Mouse (Mus musculus): Measurements from ENCODE around the gene Ctnnbip1. TPM values are rescaled to one million over a fixed set of nuclear protein-coding genes. Genes with fewer than 3 reads are reported as not detected.

The Ctnnbip1 gene
- polyA plus RNA-seq, 1 experiment = 4.7 TPM

DNA sequence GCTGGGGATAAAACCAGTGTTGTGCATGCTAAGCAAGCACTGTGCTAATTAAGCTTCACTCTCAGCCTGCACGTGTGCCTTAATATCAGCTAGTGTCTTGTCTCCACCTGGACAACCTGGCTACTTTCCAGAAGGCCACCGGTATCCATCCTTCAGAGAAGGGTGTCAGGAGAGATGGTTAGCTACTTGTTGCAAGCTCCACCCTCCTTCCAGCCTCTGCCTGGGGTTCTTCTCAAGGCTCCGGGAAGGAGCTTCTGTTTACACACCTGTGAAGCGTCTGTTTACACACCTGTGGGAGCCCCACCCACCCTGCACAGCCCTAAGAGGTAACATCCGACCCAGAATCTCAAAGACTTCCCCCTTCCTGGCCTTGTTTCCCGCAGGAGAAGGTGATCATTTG is 50.6 kb downstream of the Ctnnbip1 start:
- H3K27me3 ChIP-seq (ENCODE audit: control insufficient read depth, insufficient read depth, low read length) = no peaks in the 10 kb centered on the region
- no peak overlapping the region for H3K4me3 ChIP-seq (ENCODE audit: control insufficient read depth, low read depth, low read length)
- H3K36me3 ChIP-seq (ENCODE audit: control insufficient read depth, insufficient read depth, low read length) = no peaks in the 10 kb centered on the region
- H3K27ac ChIP-seq (ENCODE audit: control insufficient read depth, insufficient read depth, low read depth, low read length) = no peak overlapping the region
- TF ChIP-seq CTCF (IDR thresholded peaks at IDR 0.05; ENCODE audit: control insufficient read depth, insufficient read depth, insufficient replicate concordance, low read depth, low read length) (no peak), POLR2A (IDR thresholded peaks at IDR 0.05; ENCODE audit: control insufficient read depth, low read depth, low read length) (no peak)
- H3K4me1 ChIP-seq (ENCODE audit: control insufficient read depth, insufficient read depth, low read length) = peaks cover 26% of the 10 kb centered on the region

DNA sequence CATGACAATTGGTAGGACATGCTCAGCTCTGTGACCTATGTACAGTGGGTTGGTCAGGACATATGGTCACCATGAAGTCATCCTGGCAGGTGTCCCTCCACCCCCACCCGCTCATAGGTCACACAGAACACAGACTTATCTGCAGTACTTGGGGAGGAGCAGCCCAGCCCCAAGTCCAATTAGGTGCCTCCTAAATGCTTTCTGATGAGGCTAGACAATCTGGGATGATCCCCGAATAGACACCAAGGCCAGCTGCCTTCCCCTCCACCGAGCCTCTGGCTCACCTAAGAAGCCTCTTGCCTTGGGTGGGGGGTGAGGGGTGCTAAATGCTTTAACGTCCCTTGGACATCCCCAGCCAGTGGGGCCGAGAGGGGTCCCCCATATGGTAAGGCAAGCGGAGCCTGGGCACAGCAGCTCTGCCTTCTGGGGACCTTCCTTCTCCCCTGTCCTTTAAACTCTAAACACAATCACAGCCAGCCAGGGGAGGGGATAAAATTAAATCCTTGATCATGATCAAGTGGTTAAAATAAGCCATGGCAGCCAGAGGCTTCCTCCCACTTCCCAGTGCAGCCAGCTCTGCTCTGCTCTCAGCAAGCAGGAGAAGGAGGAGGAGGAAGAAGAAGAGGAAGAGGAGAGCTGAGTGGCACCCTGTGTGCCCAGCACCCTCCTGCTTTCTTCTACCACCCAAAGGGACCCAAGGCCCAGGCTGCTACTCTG is 51.9 kb downstream of the Ctnnbip1 start:
- H3K4me3 ChIP-seq (ENCODE audit: control insufficient read depth, low read depth, low read length) = no peak overlapping the region
- no peaks in the 10 kb centered on the region for H3K27me3 ChIP-seq (ENCODE audit: control insufficient read depth, insufficient read depth, low read length)
- no peak for TF ChIP-seq POLR2A (IDR thresholded peaks at IDR 0.05; ENCODE audit: control insufficient read depth, low read depth, low read length)
- no peak for TF ChIP-seq CTCF (IDR thresholded peaks at IDR 0.05; ENCODE audit: control insufficient read depth, insufficient read depth, insufficient replicate concordance, low read depth, low read length)
- peaks cover 22% of the 10 kb centered on the region for H3K4me1 ChIP-seq (ENCODE audit: control insufficient read depth, insufficient read depth, low read length)
- no peaks in the 10 kb centered on the region for H3K36me3 ChIP-seq (ENCODE audit: control insufficient read depth, insufficient read depth, low read length)
- H3K27ac ChIP-seq (ENCODE audit: control insufficient read depth, insufficient read depth, low read depth, low read length) = no peak overlapping the region

DNA sequence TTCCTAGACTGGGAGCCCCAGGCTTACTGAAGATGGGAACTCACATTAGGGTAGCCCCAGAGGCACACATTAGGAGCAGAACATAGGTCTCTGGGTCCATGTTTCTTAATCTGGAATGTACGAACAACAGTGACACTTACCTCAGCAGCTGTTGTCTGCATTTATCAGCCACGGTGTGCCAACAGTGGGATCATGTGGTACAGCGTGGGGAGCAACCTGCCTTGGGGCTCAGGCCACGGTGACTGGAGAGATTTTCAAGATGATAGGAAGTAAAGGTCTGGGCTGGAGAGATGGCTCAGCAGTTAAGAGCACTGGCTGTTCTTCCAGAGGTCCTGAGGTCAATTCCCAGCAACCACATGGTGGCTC is 52.4 kb downstream of the Ctnnbip1 start:
- Histone ChIP-seq H3K36me3 (ENCODE audit: control insufficient read depth, insufficient read depth, low read length) (no peaks in the 10 kb centered on the region), H3K4me1 (ENCODE audit: control insufficient read depth, insufficient read depth, low read length) (peaks cover 19% of the 10 kb centered on the region), H3K4me3 (ENCODE audit: control insufficient read depth, low read depth, low read length) (no peak overlapping the region), H3K27me3 (ENCODE audit: control insufficient read depth, insufficient read depth, low read length) (no peaks in the 10 kb centered on the region), H3K27ac (ENCODE audit: control insufficient read depth, insufficient read depth, low read depth, low read length) (no peak overlapping the region)
- TF ChIP-seq POLR2A (IDR thresholded peaks at IDR 0.05; ENCODE audit: control insufficient read depth, low read depth, low read length) (no peak), CTCF (IDR thresholded peaks at IDR 0.05; ENCODE audit: control insufficient read depth, insufficient read depth, insufficient replicate concordance, low read depth, low read length) (no peak)

DNA sequence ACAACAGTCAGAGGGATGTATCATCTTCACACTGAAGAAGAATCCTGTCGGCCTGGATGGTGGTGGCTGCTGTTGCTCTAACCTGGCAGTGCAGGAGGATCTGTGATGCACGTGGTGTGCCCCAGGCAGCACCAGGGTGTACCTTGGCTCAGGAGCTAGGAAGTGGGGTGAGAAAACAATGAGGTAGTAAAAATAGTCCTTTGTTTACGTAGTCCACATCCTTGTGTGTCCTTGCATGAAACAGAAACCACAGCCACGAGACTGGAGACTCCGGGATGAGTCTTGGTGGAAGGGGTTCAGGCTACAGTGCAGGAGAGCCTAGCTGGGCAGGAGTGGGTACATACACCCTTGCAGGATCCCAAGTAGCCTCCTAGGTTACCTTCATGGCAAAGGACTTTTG is 53.2 kb downstream of the Ctnnbip1 start:
- H3K27ac ChIP-seq (ENCODE audit: control insufficient read depth, insufficient read depth, low read depth, low read length) = no peak overlapping the region
- no peaks in the 10 kb centered on the region for H3K36me3 ChIP-seq (ENCODE audit: control insufficient read depth, insufficient read depth, low read length)
- no peak for TF ChIP-seq POLR2A (IDR thresholded peaks at IDR 0.05; ENCODE audit: control insufficient read depth, low read depth, low read length)
- no peak for TF ChIP-seq CTCF (IDR thresholded peaks at IDR 0.05; ENCODE audit: control insufficient read depth, insufficient read depth, insufficient replicate concordance, low read depth, low read length)
- H3K4me1 ChIP-seq (ENCODE audit: control insufficient read depth, insufficient read depth, low read length) = peaks cover 17% of the 10 kb centered on the region
- H3K27me3 ChIP-seq (ENCODE audit: control insufficient read depth, insufficient read depth, low read length) = no peaks in the 10 kb centered on the region
- H3K4me3 ChIP-seq (ENCODE audit: control insufficient read depth, low read depth, low read length) = no peak overlapping the region

DNA sequence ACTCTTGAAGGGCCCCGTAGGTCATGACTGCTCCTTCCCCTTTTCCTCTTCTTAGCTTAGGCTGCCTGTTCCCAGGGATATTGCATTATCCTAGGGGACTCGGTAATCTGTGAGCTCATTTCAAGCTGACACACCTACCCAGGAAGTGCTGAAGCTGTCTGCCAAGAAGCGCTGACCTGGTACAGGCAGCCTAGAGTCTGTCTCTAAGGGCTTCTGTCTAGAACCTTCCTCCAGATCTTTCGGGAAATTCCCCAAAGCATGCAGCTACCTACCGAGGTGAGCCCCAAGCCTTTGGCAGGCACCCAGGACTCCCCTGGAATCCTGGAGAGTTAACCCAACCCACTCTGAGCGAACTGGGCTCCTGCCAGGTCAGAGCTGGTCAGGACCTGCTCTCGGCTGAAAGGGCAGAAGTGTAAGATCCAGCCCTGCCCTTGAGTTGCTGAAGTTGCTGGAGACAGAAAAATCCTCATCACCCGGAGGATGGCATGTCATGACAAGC is 53.7 kb downstream of the Ctnnbip1 start:
- H3K27me3 ChIP-seq (ENCODE audit: control insufficient read depth, insufficient read depth, low read length) = no peaks in the 10 kb centered on the region
- H3K36me3 ChIP-seq (ENCODE audit: control insufficient read depth, insufficient read depth, low read length) = no peaks in the 10 kb centered on the region
- no peak overlapping the region for H3K27ac ChIP-seq (ENCODE audit: control insufficient read depth, insufficient read depth, low read depth, low read length)
- no peak for TF ChIP-seq POLR2A (IDR thresholded peaks at IDR 0.05; ENCODE audit: control insufficient read depth, low read depth, low read length)
- no peak for TF ChIP-seq CTCF (IDR thresholded peaks at IDR 0.05; ENCODE audit: control insufficient read depth, insufficient read depth, insufficient replicate concordance, low read depth, low read length)
- H3K4me1 ChIP-seq (ENCODE audit: control insufficient read depth, insufficient read depth, low read length) = peaks cover 17% of the 10 kb centered on the region
- H3K4me3 ChIP-seq (ENCODE audit: control insufficient read depth, low read depth, low read length) = no peak overlapping the region

DNA sequence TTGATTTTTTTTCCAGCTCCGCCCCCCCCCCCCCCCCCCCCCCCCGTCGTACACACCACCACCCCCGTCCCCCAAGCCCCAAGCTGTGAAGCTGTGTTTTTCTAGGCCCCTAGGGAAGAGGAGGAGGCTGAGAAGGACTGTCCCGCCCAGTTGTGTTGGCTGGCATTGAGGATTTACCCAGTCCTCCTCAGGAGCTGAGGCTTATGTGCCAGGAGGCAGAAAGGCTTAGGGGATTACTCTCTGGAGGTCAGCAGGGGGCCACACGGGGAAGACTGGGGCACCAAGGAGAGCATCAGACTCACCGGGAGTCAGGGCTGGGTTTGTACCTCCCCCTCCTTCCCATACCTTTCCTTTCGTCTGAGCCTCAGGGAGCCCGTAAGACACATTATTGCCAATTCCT is 54.4 kb downstream of the Ctnnbip1 start:
- Histone ChIP-seq H3K27me3 (ENCODE audit: control insufficient read depth, insufficient read depth, low read length) (no peaks in the 10 kb centered on the region), H3K4me1 (ENCODE audit: control insufficient read depth, insufficient read depth, low read length) (peaks cover 17% of the 10 kb centered on the region), H3K27ac (ENCODE audit: control insufficient read depth, insufficient read depth, low read depth, low read length) (no peak overlapping the region), H3K4me3 (ENCODE audit: control insufficient read depth, low read depth, low read length) (no peak overlapping the region), H3K36me3 (ENCODE audit: control insufficient read depth, insufficient read depth, low read length) (no peaks in the 10 kb centered on the region)
- no peak for TF ChIP-seq POLR2A (IDR thresholded peaks at IDR 0.05; ENCODE audit: control insufficient read depth, low read depth, low read length)
- TF ChIP-seq CTCF (IDR thresholded peaks at IDR 0.05; ENCODE audit: control insufficient read depth, insufficient read depth, insufficient replicate concordance, low read depth, low read length) = no peak

DNA sequence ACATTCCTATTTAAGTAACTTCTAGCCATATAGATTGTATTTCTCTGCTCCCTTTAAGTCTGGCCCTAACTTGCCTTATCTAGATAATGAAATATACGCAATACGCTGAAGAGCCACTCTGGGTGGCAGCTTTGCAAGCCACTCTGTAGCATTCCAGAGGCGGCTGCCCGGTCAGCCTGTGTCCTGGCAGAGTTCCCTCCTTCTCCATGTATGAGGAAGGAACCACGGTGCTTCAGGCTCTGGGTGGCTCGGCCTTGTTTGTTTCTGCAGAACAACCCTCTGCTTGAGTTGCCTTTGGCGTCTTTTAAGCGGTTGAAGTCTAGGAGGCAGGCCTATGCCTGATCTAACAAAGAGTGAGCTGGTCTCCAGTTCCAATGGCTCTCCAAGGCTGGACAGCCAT is 54.8 kb downstream of the Ctnnbip1 start:
- Histone ChIP-seq H3K36me3 (ENCODE audit: control insufficient read depth, insufficient read depth, low read length) (no peaks in the 10 kb centered on the region), H3K4me3 (ENCODE audit: control insufficient read depth, low read depth, low read length) (no peak overlapping the region), H3K27ac (ENCODE audit: control insufficient read depth, insufficient read depth, low read depth, low read length) (no peak overlapping the region), H3K27me3 (ENCODE audit: control insufficient read depth, insufficient read depth, low read length) (no peaks in the 10 kb centered on the region), H3K4me1 (ENCODE audit: control insufficient read depth, insufficient read depth, low read length) (peaks cover 17% of the 10 kb centered on the region)
- TF ChIP-seq CTCF (IDR thresholded peaks at IDR 0.05; ENCODE audit: control insufficient read depth, insufficient read depth, insufficient replicate concordance, low read depth, low read length) (no peak), POLR2A (IDR thresholded peaks at IDR 0.05; ENCODE audit: control insufficient read depth, low read depth, low read length) (no peak)
